Mouse (Mus musculus) heart, embryonic 11.5 days (tissue): ENCODE results near the gene Cacna2d3. TPM values are rescaled to one million over a fixed set of nuclear protein-coding genes. Genes with fewer than 3 reads are reported as not detected.

Experiments used
- ATAC-seq: fragments of 200-750 bp; cut with Nextera tagmentation; replicated peaks from 2 replicates; pipeline ENCODE4 v1.8.0; 2017; ENCODE audit warnings: moderate library complexity; ENCODE audit not compliant: insufficient number of reproducible peaks, low FRiP score, low TSS enrichment
- H3K27ac ChIP-seq: fragments of 300-500 bp; sonication (generic); 2 replicates; pipeline ENCODE4 v1.5.1; 2014; ENCODE audit warnings: mild to moderate bottlenecking, low read depth, low read length
- H3K27me3 ChIP-seq: fragments of 300-500 bp; sonication (generic); 2 replicates; pipeline ENCODE4 v1.6.1; 2014; ENCODE audit warnings: mild to moderate bottlenecking, low read length, mixed read lengths; ENCODE audit not compliant: control insufficient read depth, insufficient read depth
- H3K36me3 ChIP-seq: fragments of 300-500 bp; sonication (generic); 2 replicates; pipeline ENCODE4 v1.6.1; 2014; ENCODE audit warnings: mild to moderate bottlenecking, low read length, moderate library complexity, mixed read lengths; ENCODE audit not compliant: control insufficient read depth, insufficient read depth
- H3K4me1 ChIP-seq: fragments of 300-500 bp; sonication (generic); 2 replicates; pipeline ENCODE4 v1.6.1; 2014; ENCODE audit warnings: low read length; ENCODE audit not compliant: control insufficient read depth, insufficient read depth
- H3K4me2 ChIP-seq: fragments of 300-500 bp; sonication (generic); 2 replicates; pipeline ENCODE4 v1.6.1; 2014; ENCODE audit warnings: mild to moderate bottlenecking, moderate library complexity
- H3K4me3 ChIP-seq: fragments of 300-500 bp; sonication (generic); 2 replicates; pipeline ENCODE4 v1.5.1; 2014; ENCODE audit warnings: low read depth, low read length
- H3K9ac ChIP-seq: fragments of 300-500 bp; sonication (generic); 2 replicates; pipeline ENCODE4 v1.6.1; 2014; ENCODE audit warnings: mild to moderate bottlenecking, low read depth, low read length, moderate library complexity
- H3K9me3 ChIP-seq: fragments of 300-500 bp; sonication (generic); replicated peaks from 2 replicates; pipeline ENCODE4 v1.6.1; 2016; ENCODE audit warnings: low read length; ENCODE audit not compliant: control insufficient read depth
- WGBS: fragments of 180-500 bp; shearing (Covaris S2); extraction: QIAGEN DNeasy Blood & Tissue Kit; methylation state at CpG from one replicate; pipeline ENCODE4 v1.1.7; 2014; ENCODE audit not compliant: insufficient replicate concordance; 5-methylcytosine and 5-hydroxymethylcytosine counted together
- polyA plus RNA-seq: library from polyadenylated mRNA; unstranded; fragments of >200 nt; fragmentation: Nextera tagmentation; extraction: Ambion mirVana; gene quantifications from 2 replicates; pipeline ENCODE4 v1.2.1, GENCODE M21; 2014

The Cacna2d3 gene
- polyA plus RNA-seq, 1 experiment from 2014 or later, result 2.6 TPM

- Histone ChIP-seq H3K4me3 (no peak overlapping the region), H3K9me3 (no peaks in the 10 kb centered on the region), H3K36me3 (no peaks in the 10 kb centered on the region), H3K27ac (no peak overlapping the region), H3K4me1 (no peaks in the 10 kb centered on the region), H3K9ac (no peak overlapping the region), H3K27me3 (no peaks in the 10 kb centered on the region), H3K4me2 (no peak overlapping the region)
- no peak for ATAC-seq
- WGBS, result 61% methylated on average over 9 of the region's 9 CpGs
Measured at GRCm38 (mm10) chr14:29113852-29114450, 607.7 kb downstream of the Cacna2d3 start.

- H3K27ac ChIP-seq, result no peak overlapping the region
- no peak overlapping the region for H3K4me3 ChIP-seq
Measured at GRCm38 (mm10) chr14:29111666-29112065, 610.0 kb downstream of the Cacna2d3 start.

GRCm38 (mm10) chr14:29110351-29111091 is 611.1 kb downstream of the Cacna2d3 start:
- Histone ChIP-seq H3K36me3 (no peaks in the 10 kb centered on the region), H3K4me3 (no peak overlapping the region), H3K9me3 (no peaks in the 10 kb centered on the region), H3K4me1 (no peaks in the 10 kb centered on the region), H3K27me3 (no peaks in the 10 kb centered on the region), H3K9ac (no peak overlapping the region), H3K27ac (no peak overlapping the region), H3K4me2 (no peak overlapping the region)
- no peak for ATAC-seq
- 68% methylated on average over 9 of the region's 9 CpGs for WGBS

More at GRCm38 (mm10) chr14:29111666-29112065, 610.0 kb downstream of the Cacna2d3 start:
- Histone ChIP-seq H3K27me3 (no peaks in the 10 kb centered on the region), H3K36me3 (no peaks in the 10 kb centered on the region), H3K9ac (no peak overlapping the region), H3K9me3 (no peaks in the 10 kb centered on the region), H3K4me1 (no peaks in the 10 kb centered on the region), H3K4me2 (no peak overlapping the region)
- 79% methylated on average over 6 of the region's 6 CpGs for WGBS
- ATAC-seq, result no peak

- no peak overlapping the region for H3K4me2 ChIP-seq
- H3K36me3 ChIP-seq, result no peaks in the 10 kb centered on the region
- H3K9ac ChIP-seq, result no peak overlapping the region
- H3K9me3 ChIP-seq, result no peaks in the 10 kb centered on the region
- H3K27me3 ChIP-seq, result no peaks in the 10 kb centered on the region
- H3K4me3 ChIP-seq, result no peak overlapping the region
- ATAC-seq, result no peak
- no peak overlapping the region for H3K27ac ChIP-seq
- 77% methylated on average over 5 of the region's 5 CpGs for WGBS
- H3K4me1 ChIP-seq, result no peaks in the 10 kb centered on the region
Measured at GRCm38 (mm10) chr14:29107464-29107863, 614.2 kb downstream of the Cacna2d3 start.

GRCm38 (mm10) chr14:29097776-29098175 is 623.9 kb downstream of the Cacna2d3 start:
- Histone ChIP-seq H3K4me3 (no peak overlapping the region), H3K4me1 (0 out of 2 replicates have a peak, but pooled peaks cover 3% of the 10 kb centered on the region), H3K4me2 (no peak overlapping the region), H3K9me3 (no peaks in the 10 kb centered on the region), H3K27me3 (no peaks in the 10 kb centered on the region), H3K27ac (no peak overlapping the region), H3K36me3 (no peaks in the 10 kb centered on the region), H3K9ac (no peak overlapping the region)
- WGBS, result 78% methylated on average over 12 of the region's 12 CpGs
- ATAC-seq, result no peak

GRCm38 (mm10) chr14:29095431-29095830 is 626.2 kb downstream of the Cacna2d3 start:
- H3K4me2 ChIP-seq, result no peak overlapping the region
- H3K36me3 ChIP-seq, result no peaks in the 10 kb centered on the region
- no peaks in the 10 kb centered on the region for H3K27me3 ChIP-seq
- H3K9ac ChIP-seq, result no peak overlapping the region
- 0 out of 2 replicates have a peak, but pooled peaks cover 3% of the 10 kb centered on the region for H3K4me1 ChIP-seq
- no peak overlapping the region for H3K27ac ChIP-seq
- H3K4me3 ChIP-seq, result no peak overlapping the region
- 82% methylated on average over 5 of the region's 5 CpGs for WGBS
- ATAC-seq, result no peak
- H3K9me3 ChIP-seq, result no peaks in the 10 kb centered on the region

- WGBS, result 3% methylated on average over 5 of the region's 5 CpGs
- Histone ChIP-seq H3K9me3 (no peaks in the 10 kb centered on the region), H3K4me3 (no peak overlapping the region), H3K4me1 (0 out of 2 replicates have a peak, but pooled peaks cover 3% of the 10 kb centered on the region), H3K27me3 (peaks cover 3% of the 10 kb centered on the region; the same call in 1 of the 2 replicates), H3K27ac (no peak overlapping the region), H3K36me3 (no peaks in the 10 kb centered on the region), H3K9ac (no peak overlapping the region), H3K4me2 (no peak overlapping the region)
- ATAC-seq, result no peak
Measured at GRCm38 (mm10) chr14:29090074-29090473, 631.6 kb downstream of the Cacna2d3 start.

GRCm38 (mm10) chr14:29086528-29086927 is 635.1 kb downstream of the Cacna2d3 start:
- H3K4me1 ChIP-seq, result no peaks in the 10 kb centered on the region; the same call in 1 of the 2 replicates
- no peak overlapping the region for H3K4me2 ChIP-seq
- no peaks in the 10 kb centered on the region for H3K9me3 ChIP-seq
- WGBS, result 23% methylated on average over 4 of the region's 4 CpGs
- no peak overlapping the region for H3K27ac ChIP-seq
- no peak overlapping the region for H3K9ac ChIP-seq
- peaks cover 3% of the 10 kb centered on the region; the same call in 1 of the 2 replicates for H3K27me3 ChIP-seq
- ATAC-seq, result no peak
- no peaks in the 10 kb centered on the region for H3K36me3 ChIP-seq
- H3K4me3 ChIP-seq, result no peak overlapping the region
